Mouse (Mus musculus) lung, adult 18-20 months (tissue): ENCODE measurements at regions not wholly inside any gene's neighbourhood (a gene's known extent, or its start where the extent isn't known, plus 50 kb on each side); places are given as distances from the start of the nearest gene placed in this dataset.
A peak's percentile ranks its signal among the peaks of the same experiment; 100 is the strongest.

Experiments
- DNase-seq, 2 experiments: peaks; one replicate each; pipeline ENCODE4 v3.0.0; 2022; ENCODE audit warnings: mixed read lengths in 2 of 2

GRCm38 (mm10) chr2:46468936-46469629, 1351.9 kb upstream of the Zeb2 start:
- DNase-seq = no peak

GRCm38 (mm10) chr2:46465389-46465788, 1348.2 kb upstream of the Zeb2 start:
- peak; percentile 23 to 28 for DNase-seq

GRCm38 (mm10) chr2:46464913-46465312, 1347.7 kb upstream of the Zeb2 start:
- DNase-seq = peak; percentile 35 to 57

GRCm38 (mm10) chr2:46462670-46463069, 1345.5 kb upstream of the Zeb2 start:
- no peak for DNase-seq

GRCm38 (mm10) chr2:46450698-46451097, 1333.5 kb upstream of the Zeb2 start:
- DNase-seq = peak in 1 of 2 experiments; percentile 29

- no peak for DNase-seq
These were observed 1328.1 kb upstream of the Zeb2 start for GRCm38 (mm10) chr2:46445306-46445705.

- DNase-seq = peak; percentile 34 to 55
These were observed 1326.5 kb upstream of the Zeb2 start for GRCm38 (mm10) chr2:46443686-46444180.

- DNase-seq = peak; percentile 28 to 58
These were observed 1326.0 kb upstream of the Zeb2 start for GRCm38 (mm10) chr2:46443061-46443685.

- peak in 1 of 2 experiments; percentile 30 for DNase-seq
These were observed 1325.4 kb upstream of the Zeb2 start for GRCm38 (mm10) chr2:46442576-46442975.

- no peak for DNase-seq
These were observed 1324.7 kb upstream of the Zeb2 start for GRCm38 (mm10) chr2:46441927-46442326.

GRCm38 (mm10) chr2:46441348-46441747, 1324.2 kb upstream of the Zeb2 start:
- DNase-seq = peak in 1 of 2 experiments; percentile 25

GRCm38 (mm10) chr2:46440038-46440437, 1322.8 kb upstream of the Zeb2 start:
- DNase-seq = no peak

- DNase-seq = no peak
These were observed 1301.1 kb upstream of the Zeb2 start for GRCm38 (mm10) chr2:46418281-46418680.

GRCm38 (mm10) chr2:46402373-46403114, 1285.3 kb upstream of the Zeb2 start:
- no peak for DNase-seq

GRCm38 (mm10) chr2:46394161-46394560, 1277.0 kb upstream of the Zeb2 start:
- DNase-seq = no peak

GRCm38 (mm10) chr2:46372847-46373461, 1255.8 kb upstream of the Zeb2 start:
- DNase-seq = no peak

GRCm38 (mm10) chr2:46371755-46372154, 1254.6 kb upstream of the Zeb2 start:
- DNase-seq = no peak

GRCm38 (mm10) chr2:46370949-46371348, 1253.8 kb upstream of the Zeb2 start:
- peak; percentile 15 to 24 for DNase-seq

- DNase-seq = no peak
These were observed 1251.7 kb upstream of the Zeb2 start for GRCm38 (mm10) chr2:46368882-46369281.

- no peak for DNase-seq
These were observed 1248.9 kb upstream of the Zeb2 start for GRCm38 (mm10) chr2:46366135-46366485.

- DNase-seq = no peak
These were observed 1248.4 kb upstream of the Zeb2 start for GRCm38 (mm10) chr2:46365428-46366134.

- no peak for DNase-seq
These were observed 1243.0 kb upstream of the Zeb2 start for GRCm38 (mm10) chr2:46360049-46360712.
